Mouse (Mus musculus) liver, adult 2 months (tissue): ENCODE measurements around the gene Arsg.

Source experiments
- CTCF ChIP-seq: fragments of 200-500 bp; IDR thresholded peaks from 2 replicates; pipeline ENCODE4 v1.5.1; 2011; ENCODE audit warnings: low read depth, low read length, control low read depth
- POLR2A ChIP-seq: fragments of 200-500 bp; IDR thresholded peaks from 2 replicates; pipeline ENCODE4 v1.6.1; 2011; ENCODE audit warnings: low read length, control low read depth; ENCODE audit not compliant: insufficient read depth; ENCODE audit errors: extremely low read depth

DNA sequence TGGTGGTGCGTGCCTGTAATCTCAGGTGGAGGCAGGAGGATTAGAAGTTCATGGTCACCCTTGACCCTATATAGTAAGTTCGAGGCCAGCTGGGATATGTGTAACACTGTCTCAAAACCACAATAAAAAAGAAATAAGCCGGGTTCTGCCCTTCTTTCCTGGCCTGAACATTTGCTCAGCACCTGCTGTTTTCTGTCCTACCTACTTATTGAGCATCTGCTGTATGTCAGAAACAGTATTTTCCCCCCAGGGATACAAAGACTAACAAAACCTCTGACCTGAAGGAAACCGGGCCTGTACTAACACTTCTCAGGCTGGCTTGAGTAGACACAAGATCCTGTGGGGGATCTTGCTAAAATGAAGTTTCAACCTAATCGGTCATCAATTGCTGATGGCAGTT is 63.8 kb downstream of the Arsg start:
- TF ChIP-seq POLR2A: no peak
- TF ChIP-seq CTCF: no peak
